Mouse (Mus musculus) bone marrow, adult 2 months (tissue): ENCODE measurements at regions not wholly inside any gene's neighbourhood (a gene's known extent, or its start where the extent isn't known, plus 50 kb on each side); places are given as distances from the start of the nearest gene placed in this dataset.

ENCODE experiments used
- CTCF ChIP-seq: fragments of 200-500 bp; IDR thresholded peaks from 2 replicates; pipeline ENCODE4 v1.5.1; 2011; ENCODE audit warnings: low read length, control low read depth; ENCODE audit not compliant: control insufficient read depth, insufficient read depth
- POLR2A ChIP-seq: fragments of 200-500 bp; IDR thresholded peaks from 2 replicates; pipeline ENCODE4 v1.6.1; 2011; ENCODE audit warnings: low read depth, mild to moderate bottlenecking, control low read depth, low read length, borderline replicate concordance; ENCODE audit not compliant: control insufficient read depth

- TF ChIP-seq CTCF = no peak
- TF ChIP-seq POLR2A = no peak
Measured at GRCm38 (mm10) chr1:127079012-127079411, 125.8 kb upstream of the Mgat5 start.
